Mouse (Mus musculus): Measurements from ENCODE around the gene Lats2.
"Not testable (repeated sequence)": the region's sequence is repeated elsewhere in the genome, so short reads cannot be mapped to it uniquely, and the experiment has no call there.

Lats2 gene

GRCm38 (mm10) chr14:57695550-57695949 is 62.6 kb downstream of the Lats2 start:
- no peak for DNase-seq (ENCODE audit: low spot score in 2 of 2)

GRCm38 (mm10) chr14:57694246-57694645 is 63.9 kb downstream of the Lats2 start:
- DNase-seq (ENCODE audit: low spot score in 2 of 2): no peak

GRCm38 (mm10) chr14:57692517-57693130 is 65.6 kb downstream of the Lats2 start:
- DNase-seq (ENCODE audit: low spot score in 2 of 2): no peak

GRCm38 (mm10) chr14:57691316-57691715 is 66.9 kb downstream of the Lats2 start:
- no peak for DNase-seq (ENCODE audit: low spot score in 2 of 2)

- DNase-seq (ENCODE audit: low spot score in 2 of 2): no peak
These were observed 67.5 kb downstream of the Lats2 start for GRCm38 (mm10) chr14:57690681-57691080.

GRCm38 (mm10) chr14:57688066-57688465 is 70.1 kb downstream of the Lats2 start:
- not testable (repeated sequence) for DNase-seq (ENCODE audit: low spot score in 2 of 2)

GRCm38 (mm10) chr14:57687441-57687840 is 70.7 kb downstream of the Lats2 start:
- no peak for DNase-seq (ENCODE audit: low spot score in 2 of 2)

- DNase-seq (ENCODE audit: low spot score in 2 of 2): no peak
These were observed 71.5 kb downstream of the Lats2 start for GRCm38 (mm10) chr14:57686647-57687046.

GRCm38 (mm10) chr14:57684579-57684978 is 73.6 kb downstream of the Lats2 start:
- DNase-seq (ENCODE audit: low spot score in 2 of 2): peak; percentile 52 to 76

- DNase-seq (ENCODE audit: low spot score in 2 of 2): no peak
These were observed 75.4 kb downstream of the Lats2 start for GRCm38 (mm10) chr14:57682751-57683150.

GRCm38 (mm10) chr14:57679958-57680535 is 78.1 kb downstream of the Lats2 start:
- peak; percentile 64 to 80 for DNase-seq (ENCODE audit: low spot score in 2 of 2)

- DNase-seq (ENCODE audit: low spot score in 2 of 2): no peak
These were observed 78.7 kb downstream of the Lats2 start for GRCm38 (mm10) chr14:57679523-57679922.

GRCm38 (mm10) chr14:57675481-57675880 is 82.7 kb downstream of the Lats2 start:
- DNase-seq (ENCODE audit: low spot score in 2 of 2): no peak

- DNase-seq (ENCODE audit: low spot score in 2 of 2): no peak
These were observed 92.6 kb downstream of the Lats2 start for GRCm38 (mm10) chr14:57665628-57665950.

- DNase-seq (ENCODE audit: low spot score in 2 of 2): peak; percentile 68 to 73
These were observed 93.2 kb downstream of the Lats2 start, which contains the start of gene Xpo4 for GRCm38 (mm10) chr14:57664822-57665627. Xpo4 (minus strand) TSS chr14:57665430.

- DNase-seq (ENCODE audit: low spot score in 2 of 2): peak; percentile 11 to 21
These were observed 93.8 kb downstream of the Lats2 start for GRCm38 (mm10) chr14:57664311-57664821.

GRCm38 (mm10) chr14:57663630-57664029 is 94.6 kb downstream of the Lats2 start:
- no peak for DNase-seq (ENCODE audit: low spot score in 2 of 2)

GRCm38 (mm10) chr14:57658301-57658700 is 99.9 kb downstream of the Lats2 start:
- no peak for DNase-seq (ENCODE audit: low spot score in 2 of 2)

- DNase-seq (ENCODE audit: low spot score in 2 of 2): no peak
These were observed 100.7 kb downstream of the Lats2 start for GRCm38 (mm10) chr14:57657500-57657899.

- not testable (repeated sequence) for DNase-seq (ENCODE audit: low spot score in 2 of 2)
These were observed 101.7 kb downstream of the Lats2 start for GRCm38 (mm10) chr14:57656519-57656918.

- DNase-seq (ENCODE audit: low spot score in 2 of 2): no peak
These were observed 108.7 kb downstream of the Lats2 start for GRCm38 (mm10) chr14:57649501-57649900.

- no peak for DNase-seq (ENCODE audit: low spot score in 2 of 2)
These were observed 112.0 kb downstream of the Lats2 start for GRCm38 (mm10) chr14:57646155-57646554.
